Mouse (Mus musculus) limb, embryonic 10.5 days (tissue): Measurements from ENCODE around the gene Adcy1. TPM values are rescaled to one million over a fixed set of nuclear protein-coding genes. Genes with fewer than 3 reads are reported as not detected.

ENCODE experiments used
- DNase-seq: peaks from one replicate; pipeline ENCODE4 v3.0.0-alpha.2; 2017; ENCODE audit warnings: low spot score
- H3K27ac ChIP-seq: fragments of 300-500 bp; sonication (generic); 2 replicates; pipeline ENCODE4 v1.5.1; 2016; ENCODE audit warnings: mild to moderate bottlenecking
- H3K27me3 ChIP-seq: fragments of 300-500 bp; sonication (generic); 2 replicates; pipeline ENCODE4 v1.6.1; 2016; ENCODE audit warnings: low read depth, mild to moderate bottlenecking; ENCODE audit not compliant: poor library complexity, severe bottlenecking
- H3K36me3 ChIP-seq: fragments of 300-500 bp; sonication (generic); 2 replicates; pipeline ENCODE4 v1.6.1; 2016; ENCODE audit warnings: mild to moderate bottlenecking, moderate library complexity
- H3K4me1 ChIP-seq: fragments of 300-500 bp; sonication (generic); 2 replicates; pipeline ENCODE4 v1.6.1; 2016
- H3K4me3 ChIP-seq: fragments of 300-500 bp; sonication (generic); 2 replicates; pipeline ENCODE4 v1.5.1; 2016; ENCODE audit warnings: mild to moderate bottlenecking, moderate library complexity
- H3K9me3 ChIP-seq: fragments of 300-500 bp; sonication (generic); replicated peaks from 2 replicates; pipeline ENCODE4 v1.6.1; 2016; ENCODE audit warnings: mild to moderate bottlenecking
- WGBS: fragments of 180-500 bp; shearing (Covaris S2); methylation state at CpG from one replicate; pipeline ENCODE4 v1.1.7; 2016; 5-methylcytosine and 5-hydroxymethylcytosine counted together
- polyA plus RNA-seq: library from polyadenylated mRNA; unstranded; fragments of >200 nt; fragmentation: Nextera tagmentation; extraction: Ambion mirVana; gene quantifications from 2 replicates; pipeline ENCODE4 v1.2.1, GENCODE M21; 2016

Gene Adcy1
- polyA plus RNA-seq, 1 experiment from 2014 or later: 0.61 TPM

DNA sequence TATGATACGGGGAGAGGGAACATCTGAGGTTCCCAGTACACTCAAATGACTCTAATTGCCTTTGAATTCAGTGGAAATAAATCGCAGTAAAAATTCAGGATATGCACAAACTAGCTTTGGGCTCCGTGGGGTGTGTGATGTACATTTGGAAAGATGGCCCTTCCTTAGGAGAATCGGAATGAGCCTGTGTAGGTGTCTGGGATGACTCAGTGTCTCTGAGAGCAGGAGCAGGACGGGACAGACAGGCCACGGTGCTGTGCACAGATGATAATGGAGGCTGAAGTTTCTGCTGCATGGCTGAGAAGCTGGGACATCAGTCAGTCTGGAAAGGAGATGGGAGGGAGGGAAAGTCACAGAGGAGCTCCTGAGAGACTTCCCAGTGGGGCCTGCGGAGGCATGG, 5.5 kb upstream of the Adcy1 start:
- Histone ChIP-seq H3K27me3 (peaks cover 85% of the 10 kb centered on the region), H3K27ac (no peak overlapping the region), H3K4me3 (no peak overlapping the region), H3K36me3 (no peaks in the 10 kb centered on the region), H3K9me3 (no peaks in the 10 kb centered on the region), H3K4me1 (peaks cover 16% of the 10 kb centered on the region)
- 88% methylated on average over 7 of the region's 7 CpGs for WGBS
- no peak for DNase-seq

DNA sequence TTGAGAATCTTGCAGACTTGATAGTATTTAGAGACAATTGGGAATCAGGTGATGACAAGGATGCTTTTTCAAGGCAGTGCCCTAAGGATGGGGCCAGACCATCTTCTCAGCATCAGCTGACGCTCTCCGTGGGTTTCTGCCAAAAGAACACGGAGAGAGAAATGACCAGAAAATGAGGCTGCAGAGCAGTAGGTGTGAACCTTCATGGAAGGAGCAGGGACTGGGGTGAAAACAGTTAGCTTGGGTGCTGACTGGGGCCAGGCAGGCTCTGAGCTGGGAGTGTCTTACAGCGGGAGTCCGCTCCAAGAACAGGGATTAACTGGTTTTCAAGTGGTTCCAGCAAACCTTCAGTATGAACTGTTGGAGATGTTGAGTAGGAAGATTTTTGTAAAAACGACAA, 1.3 kb upstream of the Adcy1 start:
- Histone ChIP-seq H3K36me3 (no peaks in the 10 kb centered on the region), H3K4me1 (peaks cover 34% of the 10 kb centered on the region), H3K4me3 (no peak overlapping the region), H3K27me3 (peaks cover 97% of the 10 kb centered on the region), H3K27ac (no peak overlapping the region), H3K9me3 (no peaks in the 10 kb centered on the region)
- DNase-seq: no peak
- WGBS: 43% methylated on average over 6 of the region's 6 CpGs

DNA sequence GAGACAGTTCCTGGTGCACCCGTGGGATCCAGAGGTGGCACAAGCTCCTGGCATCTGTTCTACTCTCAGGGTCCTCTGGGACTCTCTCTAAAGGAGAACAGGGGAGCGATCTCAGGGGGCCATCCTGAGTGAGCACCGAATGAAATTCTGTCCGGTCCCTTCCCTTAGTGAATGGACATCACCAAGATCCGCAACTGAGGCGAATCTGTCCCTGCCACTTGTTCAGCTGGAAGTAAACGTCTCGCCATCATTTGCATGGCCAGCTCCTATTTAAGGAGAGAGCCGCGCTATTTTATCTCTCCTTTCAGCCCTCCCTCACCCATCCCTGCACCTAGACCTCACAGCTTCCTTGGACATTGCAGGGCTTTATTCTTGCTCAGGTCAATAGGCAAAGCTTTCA, 723 bp upstream of the Adcy1 start:
- 9% methylated on average over 10 of the region's 10 CpGs for WGBS
- DNase-seq: no peak
- no peaks in the 10 kb centered on the region for H3K36me3 ChIP-seq

DNA sequence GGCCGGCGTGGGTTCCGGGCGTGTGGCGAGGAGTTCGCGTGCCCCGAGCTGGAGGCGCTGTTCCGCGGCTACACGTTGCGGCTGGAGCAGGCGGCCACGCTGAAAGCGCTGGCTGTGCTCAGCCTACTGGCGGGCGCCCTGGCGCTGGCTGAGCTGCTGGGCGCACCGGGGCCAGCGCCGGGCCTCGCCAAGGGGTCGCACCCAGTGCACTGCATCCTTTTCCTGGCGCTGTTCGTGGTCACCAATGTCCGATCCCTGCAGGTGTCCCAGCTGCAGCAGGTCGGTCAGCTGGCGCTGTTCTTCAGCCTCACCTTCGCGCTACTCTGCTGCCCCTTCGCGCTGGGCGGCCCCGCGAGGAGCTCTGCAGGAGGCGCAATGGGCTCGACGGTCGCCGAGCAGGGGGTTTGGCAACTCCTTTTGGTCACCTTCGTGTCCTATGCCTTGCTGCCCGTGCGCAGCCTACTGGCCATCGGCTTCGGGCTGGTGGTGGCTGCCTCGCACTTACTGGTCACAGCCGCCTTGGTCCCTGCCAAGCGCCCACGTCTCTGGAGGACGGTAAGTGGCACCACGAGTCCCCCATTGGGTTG, 485 bp downstream of the Adcy1 start:
- peak overlapping the region; percentile 67 for H3K27ac ChIP-seq
- peaks cover 34% of the 10 kb centered on the region for H3K4me1 ChIP-seq
- WGBS: under 1% methylated on average over 53 of the region's 53 CpGs

More for the DNA sequence above, 723 bp upstream of the Adcy1 start:
- no peak overlapping the region for H3K27ac ChIP-seq
- H3K4me3 ChIP-seq: peak overlapping the region; percentile 64
- peaks cover 97% of the 10 kb centered on the region for H3K27me3 ChIP-seq
- H3K4me1 ChIP-seq: peaks cover 34% of the 10 kb centered on the region
- no peaks in the 10 kb centered on the region for H3K9me3 ChIP-seq

DNA sequence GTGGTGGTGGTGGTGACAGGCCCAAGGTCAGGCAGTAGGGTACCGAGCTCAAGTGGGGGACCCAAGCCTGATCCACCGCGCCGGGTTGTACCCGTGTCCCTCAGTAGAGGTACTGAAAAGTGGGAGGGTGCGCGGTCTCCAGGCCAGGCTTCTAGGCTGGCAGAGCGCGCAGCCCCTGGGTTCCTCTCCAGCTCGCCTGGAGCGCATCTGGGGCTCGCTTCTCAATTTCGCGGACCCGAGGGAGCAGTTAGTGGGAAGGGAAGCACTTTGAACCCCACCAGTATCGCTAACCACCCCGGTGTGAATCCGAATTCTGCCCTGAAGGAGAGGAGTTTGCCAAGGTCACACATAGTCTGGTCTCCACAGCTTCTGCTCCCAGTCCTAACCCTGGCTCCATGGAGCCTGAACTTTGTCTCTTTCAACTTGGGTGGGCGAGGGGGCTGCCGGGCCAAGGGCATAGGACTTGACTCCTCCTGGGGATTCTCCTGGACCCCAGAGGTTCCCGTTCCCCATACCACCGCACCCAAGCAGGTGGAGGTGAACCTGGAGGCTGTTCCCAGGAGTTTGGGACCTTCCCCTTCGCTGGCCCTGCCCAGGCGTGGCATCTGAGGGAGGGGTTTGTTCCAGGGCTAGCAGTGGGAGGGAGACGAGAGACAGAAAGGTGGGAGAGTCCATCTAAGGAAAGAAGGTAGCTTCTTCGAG, 1.3 kb downstream of the Adcy1 start:
- Histone ChIP-seq H3K9me3 (no peaks in the 10 kb centered on the region), H3K4me3 (peak overlapping the region; percentile 64), H3K27me3 (peaks cover 87% of the 10 kb centered on the region), H3K36me3 (no peaks in the 10 kb centered on the region), H3K4me1 (peaks cover 34% of the 10 kb centered on the region), H3K27ac (no peak overlapping the region)
- 2% methylated on average over 26 of the region's 26 CpGs for WGBS
- peak; percentile 40 for DNase-seq

More for the DNA sequence above, 485 bp downstream of the Adcy1 start:
- DNase-seq: peak; percentile 66
- H3K9me3 ChIP-seq: no peaks in the 10 kb centered on the region
- H3K36me3 ChIP-seq: no peaks in the 10 kb centered on the region
- peaks cover 94% of the 10 kb centered on the region for H3K27me3 ChIP-seq
- peak overlapping the region; percentile 64 for H3K4me3 ChIP-seq

DNA sequence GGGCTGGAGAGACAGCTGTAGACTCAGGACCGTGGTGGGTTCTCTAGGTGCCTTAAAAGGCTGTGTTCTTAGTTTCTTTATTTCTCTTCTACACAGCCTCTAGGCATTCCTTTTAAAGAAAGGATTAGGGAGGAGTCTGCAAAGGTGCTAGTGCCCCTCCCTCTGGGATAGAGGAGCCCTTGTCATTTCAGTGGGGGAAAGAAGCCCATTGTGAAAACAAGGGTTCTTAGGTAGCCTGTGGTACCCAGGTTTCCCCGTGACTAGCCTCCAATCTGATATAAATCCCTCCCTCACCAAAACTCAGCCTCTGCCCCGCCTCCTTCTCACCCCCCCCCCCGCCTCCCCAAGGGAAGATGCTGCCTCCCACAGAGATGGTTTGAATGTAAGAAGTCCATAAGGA, 2.1 kb downstream of the Adcy1 start:
- Histone ChIP-seq H3K36me3 (no peaks in the 10 kb centered on the region), H3K27me3 (peaks cover 84% of the 10 kb centered on the region), H3K27ac (no peak overlapping the region), H3K4me3 (no peak overlapping the region), H3K9me3 (no peaks in the 10 kb centered on the region), H3K4me1 (peaks cover 34% of the 10 kb centered on the region)
- 0% methylated on average over 4 of the region's 4 CpGs for WGBS
- no peak for DNase-seq

DNA sequence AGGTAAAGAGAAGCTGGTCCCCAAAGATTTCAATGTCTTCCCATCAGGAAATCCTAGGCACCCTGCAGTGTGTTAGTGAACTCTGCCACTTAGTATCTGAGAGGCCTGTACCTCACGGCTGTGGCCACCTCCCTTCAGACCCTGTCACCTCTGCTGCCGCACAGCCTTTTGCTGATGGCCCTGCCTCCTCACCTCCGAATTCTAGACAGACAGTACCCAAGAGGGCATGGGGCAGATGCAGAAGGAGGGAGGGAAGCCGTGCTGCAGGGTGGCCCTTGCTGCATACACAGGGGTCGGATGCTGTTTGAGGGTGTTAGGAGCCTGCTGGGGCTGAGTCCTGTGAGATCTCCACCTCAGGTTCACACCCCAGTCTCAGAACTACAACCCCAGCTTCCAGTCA, 2.6 kb downstream of the Adcy1 start:
- no peak for DNase-seq
- WGBS: 21% methylated on average over 5 of the region's 5 CpGs
- H3K27me3 ChIP-seq: peaks cover 80% of the 10 kb centered on the region
- H3K9me3 ChIP-seq: no peaks in the 10 kb centered on the region
- no peak overlapping the region for H3K27ac ChIP-seq
- no peak overlapping the region for H3K4me3 ChIP-seq
- no peaks in the 10 kb centered on the region for H3K36me3 ChIP-seq
- H3K4me1 ChIP-seq: peaks cover 34% of the 10 kb centered on the region

DNA sequence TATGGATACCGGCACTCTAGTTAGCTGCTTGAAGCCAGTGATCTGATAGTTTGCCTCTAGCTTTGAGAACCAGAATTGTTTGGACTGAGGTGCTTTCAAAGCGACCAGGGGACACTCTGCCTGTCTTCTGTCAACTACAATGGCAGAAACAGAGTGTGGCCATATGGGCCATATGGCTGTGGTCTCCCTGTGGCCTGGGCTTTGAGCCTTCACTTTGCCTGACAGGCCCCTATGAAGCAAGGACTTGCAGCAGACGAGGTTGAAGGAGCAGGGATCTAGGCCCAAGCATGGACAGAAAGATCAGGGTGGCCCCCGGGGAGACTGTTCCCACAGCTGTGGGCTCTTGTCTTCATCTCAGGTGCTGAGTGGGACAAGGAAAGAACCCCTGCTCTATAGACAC, 4.0 kb downstream of the Adcy1 start:
- no peaks in the 10 kb centered on the region for H3K36me3 ChIP-seq
- H3K4me1 ChIP-seq: peaks cover 42% of the 10 kb centered on the region
- H3K4me3 ChIP-seq: no peak overlapping the region
- H3K27ac ChIP-seq: no peak overlapping the region
- no peak for DNase-seq
- H3K9me3 ChIP-seq: no peaks in the 10 kb centered on the region
- 77% methylated on average over 4 of the region's 4 CpGs for WGBS
- peaks cover 66% of the 10 kb centered on the region for H3K27me3 ChIP-seq

DNA sequence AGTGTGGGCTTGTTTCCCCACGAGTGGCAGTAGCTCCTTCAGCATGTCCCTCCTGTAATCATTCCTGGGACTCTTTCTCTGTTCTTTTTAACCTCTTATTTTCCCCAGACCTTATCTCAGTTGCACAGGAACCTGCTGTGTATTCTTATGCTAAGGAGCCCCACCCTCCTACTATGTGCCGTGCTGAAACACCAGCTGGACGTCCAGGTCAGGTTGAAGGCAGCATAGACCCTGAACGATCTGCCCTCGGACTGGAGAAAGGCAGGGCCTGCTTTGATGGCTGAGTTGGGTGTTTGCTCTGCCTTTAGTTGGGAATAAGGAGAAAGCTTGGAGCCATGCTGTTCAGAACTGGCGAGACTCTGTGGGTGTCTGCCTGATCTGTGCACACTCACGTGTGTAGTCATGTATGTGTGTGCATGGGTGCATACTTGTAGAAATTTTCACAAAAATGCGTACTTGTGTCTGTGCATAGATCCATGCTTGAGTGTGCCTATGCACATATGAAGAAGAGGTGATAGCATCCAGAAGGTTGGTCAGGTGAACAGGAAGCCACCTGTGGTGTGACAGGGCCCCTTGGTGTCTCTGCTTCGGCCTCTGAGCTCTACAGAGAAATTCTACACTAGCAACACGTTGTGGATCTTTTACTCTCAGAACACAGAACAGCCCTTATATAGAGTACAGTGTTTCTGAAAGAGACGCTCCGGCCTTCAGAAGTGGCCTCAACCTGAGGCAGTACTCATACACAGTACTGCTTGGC, 5.4 kb downstream of the Adcy1 start:
- 88% methylated on average over 12 of the region's 12 CpGs for WGBS
- peaks cover 55% of the 10 kb centered on the region for H3K27me3 ChIP-seq
- H3K4me3 ChIP-seq: no peak overlapping the region
- no peaks in the 10 kb centered on the region for H3K9me3 ChIP-seq
- peaks cover 40% of the 10 kb centered on the region for H3K4me1 ChIP-seq
- H3K36me3 ChIP-seq: no peaks in the 10 kb centered on the region
- no peak overlapping the region for H3K27ac ChIP-seq
- DNase-seq: no peak

DNA sequence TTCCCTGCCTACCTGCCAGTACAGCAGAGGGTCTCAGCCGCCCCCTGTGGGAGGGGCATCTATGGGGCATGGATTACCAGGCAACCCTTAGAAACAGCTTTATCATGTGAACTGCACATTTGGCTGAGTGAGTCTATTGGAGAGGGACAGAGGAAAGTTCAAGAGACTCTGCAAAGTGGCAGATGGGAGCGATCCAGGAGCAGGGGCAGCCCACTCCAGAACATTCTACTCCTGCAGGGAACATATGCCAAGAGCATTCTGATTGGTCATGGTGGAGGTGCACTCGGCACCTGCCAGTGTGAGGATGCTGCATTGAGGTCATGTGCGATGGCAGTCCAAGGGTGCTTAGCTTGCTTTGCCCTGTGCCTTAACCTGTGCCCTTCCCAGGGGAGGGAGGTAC, 6.5 kb downstream of the Adcy1 start:
- H3K27me3 ChIP-seq: peaks cover 44% of the 10 kb centered on the region
- H3K4me1 ChIP-seq: peaks cover 30% of the 10 kb centered on the region
- no peaks in the 10 kb centered on the region for H3K36me3 ChIP-seq
- WGBS: 94% methylated on average over 4 of the region's 4 CpGs
- no peak for DNase-seq
- H3K27ac ChIP-seq: no peak overlapping the region
- H3K9me3 ChIP-seq: no peaks in the 10 kb centered on the region
- no peak overlapping the region for H3K4me3 ChIP-seq

DNA sequence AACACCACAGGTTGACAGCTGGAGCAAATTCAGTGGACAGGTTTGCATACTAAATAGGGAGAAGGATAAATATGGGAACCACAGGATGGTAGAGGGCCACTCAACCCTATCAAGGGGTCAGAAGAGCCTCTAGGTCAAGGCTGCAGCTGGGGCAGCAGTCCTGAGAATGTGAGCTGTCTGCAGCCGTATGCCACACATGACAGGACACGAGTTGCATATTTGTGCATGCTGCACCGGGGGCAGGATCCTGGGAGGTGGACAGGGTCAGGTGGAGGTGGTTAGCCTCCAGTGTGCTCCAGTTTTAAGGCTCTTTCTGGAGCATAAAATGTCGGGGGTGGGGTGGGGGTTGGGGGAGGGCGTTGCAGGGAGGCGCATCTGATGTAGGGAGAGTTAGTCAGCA, 8.3 kb downstream of the Adcy1 start:
- no peak for DNase-seq
- Histone ChIP-seq H3K9me3 (no peaks in the 10 kb centered on the region), H3K27me3 (peaks cover 25% of the 10 kb centered on the region), H3K4me3 (no peak overlapping the region), H3K4me1 (peaks cover 13% of the 10 kb centered on the region), H3K36me3 (no peaks in the 10 kb centered on the region), H3K27ac (no peak overlapping the region)
- WGBS: 78% methylated on average over 6 of the region's 6 CpGs

DNA sequence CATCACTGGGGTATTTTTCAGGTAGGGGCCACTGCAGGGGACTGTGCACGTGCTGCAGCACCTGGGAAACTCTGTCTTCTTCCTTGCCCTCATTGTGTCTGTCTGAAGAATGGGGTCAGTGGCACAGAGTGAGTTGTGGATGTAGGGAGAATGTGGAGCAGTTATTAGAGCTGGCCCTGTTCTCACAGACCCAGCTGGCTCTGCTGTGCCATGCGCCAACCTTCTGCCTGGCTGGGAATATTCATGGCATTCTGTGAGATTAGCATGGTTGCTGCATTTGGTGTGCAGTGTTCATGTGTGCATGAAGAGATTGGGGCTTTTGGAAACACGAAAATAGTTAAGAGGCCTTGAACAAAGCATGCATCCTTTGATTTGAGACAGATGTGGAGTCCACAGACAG, 10.3 kb downstream of the Adcy1 start:
- no peak for DNase-seq
- Histone ChIP-seq H3K27me3 (peaks cover 6% of the 10 kb centered on the region; the same call in 1 of the 2 replicates), H3K27ac (no peak overlapping the region), H3K4me1 (peaks cover 13% of the 10 kb centered on the region), H3K36me3 (no peaks in the 10 kb centered on the region), H3K4me3 (no peak overlapping the region), H3K9me3 (no peaks in the 10 kb centered on the region)
- WGBS: 86% methylated on average over 3 of the region's 3 CpGs

DNA sequence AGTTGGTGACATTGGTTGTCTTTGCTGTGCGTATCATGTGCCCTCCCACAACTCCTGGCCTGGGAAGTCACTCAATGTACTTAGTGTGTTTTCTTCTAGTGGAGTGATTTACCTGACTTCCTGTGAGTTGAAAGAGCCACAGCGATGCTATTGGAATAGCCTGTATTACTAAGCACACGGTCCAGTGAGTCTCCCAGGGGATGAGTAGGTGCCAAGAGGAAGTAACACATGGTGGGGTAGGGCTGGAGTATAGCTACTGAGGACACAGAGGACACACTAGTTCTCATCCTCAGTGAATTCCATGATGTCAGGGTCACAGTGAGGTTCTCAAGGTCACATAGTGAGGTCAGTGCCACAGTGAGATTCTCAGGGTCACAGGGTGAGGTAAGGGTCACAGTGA, 13.2 kb downstream of the Adcy1 start:
- no peak overlapping the region for H3K4me3 ChIP-seq
- H3K27me3 ChIP-seq: no peaks in the 10 kb centered on the region
- no peaks in the 10 kb centered on the region for H3K9me3 ChIP-seq
- no peak overlapping the region for H3K27ac ChIP-seq
- 86% methylated on average over 3 of the region's 3 CpGs for WGBS
- DNase-seq: no peak
- H3K4me1 ChIP-seq: peaks cover 12% of the 10 kb centered on the region
- H3K36me3 ChIP-seq: no peaks in the 10 kb centered on the region
